Mouse (Mus musculus): ENCODE data around the gene Kif7.

The Kif7 gene

GRCm38 (mm10) chr7:79715187-79715981 is at the start of gene Kif7:
Gene Kif7 (minus strand): TSS chr7:79715720.
- DNase-seq (ENCODE audit: low read depth, low spot score) = no peak

GRCm38 (mm10) chr7:79762106-79762505 is 46.6 kb upstream of the Kif7 start:
- no peak for DNase-seq (ENCODE audit: low read depth, low spot score)

GRCm38 (mm10) chr7:79761124-79761876 is 45.8 kb upstream of the Kif7 start:
- no peak for DNase-seq (ENCODE audit: low read depth, low spot score)

- no peak for DNase-seq (ENCODE audit: low read depth, low spot score)
Measured at GRCm38 (mm10) chr7:79759766-79760165, 44.2 kb upstream of the Kif7 start.

GRCm38 (mm10) chr7:79758176-79758575 is 42.7 kb upstream of the Kif7 start:
- DNase-seq (ENCODE audit: low read depth, low spot score) = no peak

GRCm38 (mm10) chr7:79756334-79756733 is 40.8 kb upstream of the Kif7 start:
- DNase-seq (ENCODE audit: low read depth, low spot score) = no peak

- no peak for DNase-seq (ENCODE audit: low read depth, low spot score)
Measured at GRCm38 (mm10) chr7:79749511-79749910, 34.0 kb upstream of the Kif7 start.

- DNase-seq (ENCODE audit: low read depth, low spot score) = no peak
Measured at GRCm38 (mm10) chr7:79747659-79748058, 32.1 kb upstream of the Kif7 start.

- DNase-seq (ENCODE audit: low read depth, low spot score) = no peak
Measured at GRCm38 (mm10) chr7:79744585-79744984, 29.1 kb upstream of the Kif7 start.

GRCm38 (mm10) chr7:79744051-79744450 is 28.5 kb upstream of the Kif7 start:
- no peak for DNase-seq (ENCODE audit: low read depth, low spot score)

- peak; percentile 76 for DNase-seq (ENCODE audit: low read depth, low spot score)
Measured at GRCm38 (mm10) chr7:79742659-79743536, 27.4 kb upstream of the Kif7 start, which contains the start of the genes Pex11a and Wdr93. Gene Pex11a (minus strand): TSS chr7:79743131. Gene Wdr93 (plus strand): TSS chr7:79743163.

GRCm38 (mm10) chr7:79742277-79742658 is 26.7 kb upstream of the Kif7 start:
- DNase-seq (ENCODE audit: low read depth, low spot score) = no peak

- DNase-seq (ENCODE audit: low read depth, low spot score) = no peak
Measured at GRCm38 (mm10) chr7:79740279-79740678, 24.8 kb upstream of the Kif7 start.

GRCm38 (mm10) chr7:79738913-79739312 is 23.4 kb upstream of the Kif7 start:
- DNase-seq (ENCODE audit: low read depth, low spot score) = no peak

GRCm38 (mm10) chr7:79736511-79736910 is 21.0 kb upstream of the Kif7 start:
- DNase-seq (ENCODE audit: low read depth, low spot score) = no peak

- peak; percentile 57 for DNase-seq (ENCODE audit: low read depth, low spot score)
Measured at GRCm38 (mm10) chr7:79734563-79734962, 19.0 kb upstream of the Kif7 start.

- DNase-seq (ENCODE audit: low read depth, low spot score) = no peak
Measured at GRCm38 (mm10) chr7:79732622-79733021, 17.1 kb upstream of the Kif7 start, which contains the start of gene Plin1. Gene Plin1 (minus strand): TSS chr7:79732903.

- no peak for DNase-seq (ENCODE audit: low read depth, low spot score)
Measured at GRCm38 (mm10) chr7:79731438-79731837, 15.9 kb upstream of the Kif7 start.

GRCm38 (mm10) chr7:79729743-79730370 is 14.3 kb upstream of the Kif7 start:
- no peak for DNase-seq (ENCODE audit: low read depth, low spot score)

- DNase-seq (ENCODE audit: low read depth, low spot score) = no peak
Measured at GRCm38 (mm10) chr7:79729169-79729568, 13.6 kb upstream of the Kif7 start.

GRCm38 (mm10) chr7:79728219-79728618 is 12.7 kb upstream of the Kif7 start:
- DNase-seq (ENCODE audit: low read depth, low spot score) = no peak
